Mouse (Mus musculus) urinary bladder, adult 18-20 months (tissue): ENCODE measurements around the gene Olfr706.
"Not testable (repeated sequence)": the region's sequence is repeated elsewhere in the genome, so short reads cannot be mapped to it uniquely, and the experiment has no call there.

ENCODE experiments used
- DNase-seq, 2 experiments: peaks; one replicate each; pipeline ENCODE4 v3.0.0; 2022; ENCODE audit warnings: low spot score in 2 of 2, mixed read lengths in 2 of 2

Gene Olfr706

GRCm38 (mm10) chr7:106888062-106888461 lies at the start of gene Olfr706:
Gene Olfr706, minus strand, starts transcription at chr7:106888162.
- DNase-seq: no peak

DNA sequence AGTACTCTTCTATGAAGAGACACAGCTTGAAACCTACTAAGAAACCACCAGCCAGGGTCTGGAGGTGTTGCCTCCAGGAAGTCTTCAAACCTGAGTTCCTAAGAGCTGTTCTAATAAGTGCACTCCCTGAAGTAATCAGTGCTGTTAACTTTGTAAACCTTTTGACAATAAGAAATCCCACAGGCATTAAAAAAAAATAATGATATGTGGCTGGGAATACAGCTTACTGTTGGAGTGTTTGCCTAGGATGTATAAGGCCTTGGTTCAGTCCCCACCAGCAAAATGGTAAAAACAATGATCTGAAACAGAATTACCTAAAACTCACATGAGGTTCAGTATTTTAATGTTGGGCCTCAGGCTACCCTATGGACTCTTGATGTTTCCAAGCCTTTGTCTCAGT lies 44.2 kb upstream of the Olfr706 start, which contains the start of gene Olfr709-ps1:
TSS of gene Olfr709-ps1 (minus strand) at position 101 of the 400 bp plus-strand sequence.
- DNase-seq: no peak

DNA sequence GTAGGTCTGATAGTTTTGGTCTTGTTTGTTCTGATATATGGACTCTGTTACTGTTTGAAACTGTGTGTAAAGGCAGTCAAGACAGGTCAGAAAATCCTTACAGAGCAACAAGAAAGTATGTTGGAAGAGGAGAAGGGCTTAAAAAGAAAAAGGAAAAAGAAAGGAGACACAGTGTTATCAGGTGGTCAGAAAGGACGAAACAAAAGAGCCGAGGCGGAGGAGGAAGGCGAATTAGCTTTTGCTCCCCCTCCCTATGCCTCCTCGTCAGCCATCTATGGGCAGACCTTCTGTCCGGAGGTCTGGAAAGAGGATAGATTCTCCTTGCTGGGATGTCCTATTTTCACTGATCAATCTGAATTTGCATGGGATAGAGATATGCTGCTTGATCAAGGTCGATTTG lies 33.0 kb upstream of the Olfr706 start:
- DNase-seq: not testable (repeated sequence)

DNA sequence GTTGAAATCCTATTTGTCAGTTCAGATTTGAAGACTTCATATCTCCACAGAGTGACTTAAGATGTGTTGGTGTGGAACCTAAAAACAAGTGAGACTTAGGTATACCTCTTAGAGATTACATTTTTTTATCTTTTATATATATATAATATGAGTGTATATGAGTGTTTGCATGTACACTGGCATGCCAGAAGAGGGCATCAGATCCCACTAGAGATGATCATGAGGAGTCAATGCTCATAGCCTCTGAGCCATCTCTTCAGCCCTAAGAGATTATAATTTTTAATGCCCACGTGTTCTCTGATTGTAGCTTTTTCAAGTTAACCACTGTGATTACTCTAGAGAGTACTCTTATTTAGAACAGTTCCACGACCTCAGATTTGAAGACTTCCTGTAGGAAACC lies 19.7 kb upstream of the Olfr706 start, which contains the start of gene Olfr1532-ps1:
TSS of gene Olfr1532-ps1 (plus strand) at position 326 of the 400 bp plus-strand sequence.
- no peak for DNase-seq

- not testable (repeated sequence) for DNase-seq
These were observed 13.2 kb upstream of the Olfr706 start, which contains the start of gene Olfr707 for GRCm38 (mm10) chr7:106901141-106901540. Gene Olfr707, minus strand, starts transcription at chr7:106901241.

GRCm38 (mm10) chr7:106876791-106877190 lies 11.2 kb downstream of the Olfr706 start, which contains the start of gene Olfr705:
Gene Olfr705, minus strand, starts transcription at chr7:106876891.
- DNase-seq: no peak

GRCm38 (mm10) chr7:106862885-106863284 lies 25.1 kb downstream of the Olfr706 start, which contains the start of gene Olfr704:
Gene Olfr704, plus strand, starts transcription at chr7:106863185.
- no peak for DNase-seq

- DNase-seq: no peak
These were observed 44.9 kb downstream of the Olfr706 start, which contains the start of gene Olfr703 for GRCm38 (mm10) chr7:106843060-106843459. Gene Olfr703, plus strand, starts transcription at chr7:106843360.

DNA sequence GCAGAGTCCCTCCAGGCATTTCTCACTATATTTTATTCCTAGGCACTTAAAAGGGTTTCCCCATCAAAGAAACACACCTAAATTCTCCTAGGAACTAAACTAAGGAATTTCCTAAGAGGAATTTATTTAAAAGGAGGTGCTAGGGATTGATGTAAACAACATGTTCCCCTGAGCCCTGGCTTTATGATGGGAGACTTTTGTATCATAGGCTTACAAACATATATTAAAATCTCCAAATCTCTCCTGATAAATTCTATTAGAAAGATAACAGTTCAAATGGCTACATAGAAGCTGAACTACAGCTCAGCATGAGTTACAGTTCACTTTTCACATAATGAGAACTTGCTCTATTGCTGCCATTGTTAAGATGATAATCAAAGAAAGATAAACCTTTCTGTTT lies 54.2 kb downstream of the Olfr706 start, which contains the start of gene Olfr702:
TSS of gene Olfr702 (minus strand) at position 101 of the 400 bp plus-strand sequence.
- no peak for DNase-seq
